Mouse (Mus musculus) CD4-positive, CD25-positive, alpha-beta regulatory T cell, adult 2 months (primary cell): ENCODE results near the gene Pirb.
A peak's percentile ranks its signal among the peaks of the same experiment; 100 is the strongest.

Experiments used
- DNase-seq: peaks from one replicate; pipeline ENCODE4 v3.0.0-alpha.2; 2012; ENCODE audit warnings: low read depth, low spot score

The Pirb gene

GRCm38 (mm10) chr7:3692382-3692986 is 27.7 kb downstream of the Pirb start, which contains the start of gene Tsen34:
Tsen34 (plus strand) TSS chr7:3692863.
- no peak for DNase-seq

- no peak for DNase-seq
These were observed 28.3 kb downstream of the Pirb start for GRCm38 (mm10) chr7:3691919-3692318.

- DNase-seq: no peak
These were observed 34.6 kb downstream of the Pirb start for GRCm38 (mm10) chr7:3685400-3686187.

- no peak for DNase-seq
These were observed 35.5 kb downstream of the Pirb start for GRCm38 (mm10) chr7:3684698-3685097.

GRCm38 (mm10) chr7:3683908-3684550 is 36.2 kb downstream of the Pirb start:
- DNase-seq: no peak

- no peak for DNase-seq
These were observed 42.8 kb downstream of the Pirb start, which contains the start of gene Tmc4 for GRCm38 (mm10) chr7:3677342-3677741. Tmc4 (minus strand) TSS chr7:3677553.

GRCm38 (mm10) chr7:3676371-3676770 is 43.8 kb downstream of the Pirb start:
- DNase-seq: no peak

- DNase-seq: no peak
These were observed 45.0 kb downstream of the Pirb start for GRCm38 (mm10) chr7:3675228-3675548.

- DNase-seq: peak; percentile 90
These were observed 45.5 kb downstream of the Pirb start for GRCm38 (mm10) chr7:3674507-3675227.

GRCm38 (mm10) chr7:3666921-3667391 is 53.2 kb downstream of the Pirb start:
- DNase-seq: no peak

GRCm38 (mm10) chr7:3665215-3666114 is 54.7 kb downstream of the Pirb start, which contains the start of gene Leng1:
Leng1 (minus strand) TSS chr7:3665840.
- DNase-seq: peak; percentile 96

- DNase-seq: no peak
These were observed 55.5 kb downstream of the Pirb start for GRCm38 (mm10) chr7:3664524-3665214.
